Mouse (Mus musculus) heart, adult 18-20 months (tissue): ENCODE measurements around the gene Slco1b2. TPM values are rescaled to one million over a fixed set of nuclear protein-coding genes. Genes with fewer than 3 reads are reported as not detected.
"Not testable (repeated sequence)": the region's sequence is repeated elsewhere in the genome, so short reads cannot be mapped to it uniquely, and the experiment has no call there.

ENCODE experiments used
- DNase-seq, 2 experiments: peaks; one replicate each; pipeline ENCODE4 v3.0.0; 2021 to 2022; ENCODE audit warnings: mixed read lengths in 1 of 2
- long read RNA-seq, 2 experiments: library from polyadenylated mRNA; stranded (forward); transcript quantifications; one replicate each; pipeline ENCODE4 v2.0.0; 2021
- total RNA-seq, 2 experiments: library from RNA; stranded (reverse); gene quantifications; 2 replicates each; pipeline ENCODE4 v1.2.3; 2021

Slco1b2 gene
- not detected for total RNA-seq
- long read RNA-seq, experiment 1 = 0 reads
- long read RNA-seq, experiment 2 = 0 reads

DNA sequence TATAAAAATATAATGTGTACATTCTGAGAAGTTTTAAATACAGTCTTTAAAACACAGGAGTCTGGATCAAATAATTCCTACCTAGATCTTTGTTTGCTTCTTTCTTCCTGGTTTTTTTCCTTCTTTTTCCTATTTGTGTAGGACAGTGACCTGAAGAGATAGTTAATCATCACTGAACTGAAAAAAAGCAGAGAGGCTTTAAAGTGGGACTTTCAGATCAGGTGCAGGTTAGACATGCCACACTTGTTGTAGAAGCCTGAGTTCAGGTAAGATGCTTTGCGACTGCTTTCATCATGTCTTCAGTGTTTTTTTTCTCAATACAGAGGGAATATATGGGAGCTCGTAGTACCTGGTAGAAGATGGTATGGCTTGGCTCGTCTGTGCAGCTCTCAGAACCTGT lies at the start of gene Slco1b2:
Gene Slco1b2, plus strand, starts transcription at position 228 of the 400 bp plus-strand sequence.
- DNase-seq = no peak

DNA sequence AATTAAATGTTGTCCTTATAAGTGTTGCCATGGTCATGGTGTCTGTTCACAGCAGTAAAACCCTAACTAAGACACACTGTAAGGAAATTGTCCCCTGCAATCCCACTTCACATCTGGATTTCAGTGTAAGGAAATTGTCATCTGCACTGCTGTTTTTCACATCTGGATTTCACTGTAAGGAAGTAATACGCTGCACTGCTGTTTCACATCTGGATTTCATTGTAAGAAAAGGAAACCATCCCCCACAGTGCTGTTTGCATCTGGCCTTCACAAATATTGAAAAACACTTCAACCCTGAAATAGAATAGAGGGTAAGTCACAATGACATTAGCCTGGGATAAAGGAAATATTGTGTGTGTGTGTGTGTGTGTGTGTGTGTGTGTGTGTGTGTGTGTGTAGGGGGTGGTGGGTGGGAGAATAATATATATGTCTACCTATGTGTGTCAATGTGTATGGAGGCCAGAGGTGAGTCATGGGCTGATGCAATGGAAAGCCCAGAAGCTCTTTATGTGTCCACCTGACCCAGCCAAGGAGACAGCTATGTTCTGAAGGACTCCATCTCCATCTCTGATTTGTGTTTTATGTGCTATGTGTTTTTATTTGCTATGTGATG lies 44.4 kb upstream of the Slco1b2 start:
- no peak for DNase-seq

DNA sequence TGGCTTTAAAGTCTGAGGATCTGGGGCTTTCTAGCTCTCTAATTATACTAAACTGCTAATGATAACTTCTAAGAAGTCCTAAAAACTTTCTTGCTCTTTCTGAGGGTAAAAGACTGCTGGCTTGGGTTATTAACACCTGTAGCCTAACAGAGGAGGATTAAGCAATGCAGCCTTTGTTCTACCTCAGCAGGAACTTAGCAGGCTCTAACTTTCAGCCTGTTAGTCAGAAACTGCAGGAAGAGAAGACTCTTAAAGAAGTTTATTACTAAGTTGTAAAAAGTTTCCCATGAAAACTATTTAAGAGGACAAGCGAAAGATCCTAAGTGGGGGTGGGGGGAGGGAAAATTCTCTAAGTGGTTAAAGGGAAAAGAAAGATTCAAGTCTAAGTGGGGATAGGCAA lies 39.3 kb upstream of the Slco1b2 start:
- DNase-seq = no peak

DNA sequence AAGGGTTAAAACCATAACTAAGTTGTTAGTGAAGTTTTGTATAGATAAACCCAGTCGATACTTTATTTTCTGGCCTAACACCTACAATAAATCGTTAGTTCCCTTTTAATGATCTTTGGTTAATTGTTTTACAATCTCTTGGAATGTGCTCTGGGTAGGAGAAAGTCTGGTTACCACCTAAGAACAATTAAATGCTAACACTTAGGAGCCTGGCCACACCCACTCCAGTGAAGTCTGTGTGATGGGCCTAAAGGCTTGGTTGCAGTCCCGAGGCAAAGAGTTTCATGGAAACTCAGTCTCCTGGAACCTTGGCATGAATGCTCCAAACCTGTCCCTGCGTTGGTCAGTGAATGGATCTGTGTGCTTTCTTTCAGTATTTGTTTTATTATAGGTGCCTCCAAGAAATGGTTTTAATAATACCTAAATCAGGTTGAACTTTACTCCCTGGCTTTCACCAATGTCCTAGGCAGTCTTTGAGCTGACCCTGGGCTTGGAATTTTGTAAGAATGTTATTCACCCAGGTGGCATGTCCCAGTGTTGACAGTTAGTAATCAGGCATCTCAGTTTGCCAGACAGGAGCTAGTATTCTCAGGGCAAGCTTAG lies 38.6 kb upstream of the Slco1b2 start:
- not testable (repeated sequence) for DNase-seq

DNA sequence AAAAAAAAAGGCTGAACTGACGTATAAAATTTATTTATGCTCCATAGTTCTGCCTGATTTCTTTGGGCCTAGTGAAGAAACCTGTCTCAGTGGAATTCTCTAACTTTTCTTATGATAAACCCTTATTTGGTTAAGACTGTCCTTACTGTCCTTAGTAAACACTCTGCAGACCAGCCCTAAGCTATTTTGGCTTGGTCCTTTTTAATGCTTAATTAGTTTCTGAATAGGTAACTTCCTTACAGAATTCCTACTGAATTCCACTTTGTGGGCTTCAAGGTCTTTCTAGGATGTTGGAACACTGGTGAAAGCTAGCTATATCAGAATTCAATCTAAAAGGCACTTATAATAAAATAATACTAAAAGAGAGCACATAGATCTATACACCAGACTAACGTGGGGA lies 33.2 kb upstream of the Slco1b2 start:
- DNase-seq = no peak

DNA sequence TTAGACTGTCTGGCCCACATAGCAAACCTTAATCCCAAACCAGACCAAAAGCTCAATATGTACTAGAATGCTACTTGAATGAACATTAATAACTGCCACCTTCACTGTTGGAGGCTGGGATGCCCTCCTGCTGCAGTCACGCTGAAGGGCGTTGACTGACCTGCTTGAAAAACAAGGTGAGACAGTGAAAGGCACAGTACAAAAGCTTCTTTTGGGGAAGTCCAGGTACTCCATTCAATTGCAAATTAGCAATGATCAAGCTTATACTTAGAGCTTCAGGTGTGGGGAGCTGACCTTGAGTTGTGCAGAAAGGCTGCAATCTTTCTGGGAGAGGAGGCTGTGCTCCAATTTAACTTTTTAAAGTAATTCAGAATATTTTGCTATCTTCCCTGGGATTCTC lies 32.3 kb upstream of the Slco1b2 start:
- DNase-seq = no peak

DNA sequence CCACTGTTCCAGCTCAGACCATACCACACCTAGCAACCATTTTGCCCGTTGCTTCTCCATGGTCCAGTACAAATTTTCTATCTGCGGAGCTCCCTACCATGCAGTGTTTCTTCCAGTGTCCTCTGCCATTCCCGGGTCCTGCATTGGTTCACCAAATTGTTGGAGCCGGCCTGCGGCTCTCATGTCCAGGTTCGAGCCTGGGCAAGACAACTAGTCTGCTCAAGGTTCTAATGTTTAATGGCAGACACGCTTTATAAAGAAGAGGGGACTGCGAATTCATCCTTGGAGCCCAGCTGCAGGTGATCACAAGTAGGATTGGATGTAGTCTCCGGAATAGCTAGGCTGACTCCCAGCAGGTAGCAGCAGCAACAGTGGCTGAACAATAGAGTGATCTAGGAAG lies 28.4 kb upstream of the Slco1b2 start:
- no peak for DNase-seq

DNA sequence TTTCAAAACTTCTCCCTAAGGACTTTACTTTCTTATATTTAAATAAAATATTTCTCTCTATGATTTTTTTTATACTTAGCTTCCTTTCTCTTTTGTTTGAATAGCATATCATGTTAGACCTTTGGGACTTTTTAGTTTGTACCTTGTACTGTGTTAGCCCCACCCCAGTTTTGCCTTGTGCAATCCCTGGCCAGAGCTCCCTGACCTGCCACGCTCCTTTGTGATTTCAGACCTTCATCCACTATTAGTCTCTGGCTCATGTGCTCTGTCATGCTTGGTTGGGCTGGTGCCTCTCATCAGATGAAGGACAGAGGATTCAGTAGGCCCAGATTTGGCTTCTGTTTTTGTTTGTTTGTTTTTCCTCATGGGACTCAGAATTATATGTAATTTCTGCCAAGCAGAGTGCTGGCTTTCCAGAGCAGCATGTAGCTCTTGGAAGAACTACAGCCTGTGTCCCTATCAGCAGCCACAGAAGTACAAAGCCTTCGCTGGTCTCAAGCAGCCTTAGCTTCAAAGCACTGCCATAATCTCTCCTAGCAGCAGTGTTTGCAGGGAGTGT lies 18.5 kb upstream of the Slco1b2 start:
- DNase-seq = peak in 1 of 2 experiments; percentile 1

DNA sequence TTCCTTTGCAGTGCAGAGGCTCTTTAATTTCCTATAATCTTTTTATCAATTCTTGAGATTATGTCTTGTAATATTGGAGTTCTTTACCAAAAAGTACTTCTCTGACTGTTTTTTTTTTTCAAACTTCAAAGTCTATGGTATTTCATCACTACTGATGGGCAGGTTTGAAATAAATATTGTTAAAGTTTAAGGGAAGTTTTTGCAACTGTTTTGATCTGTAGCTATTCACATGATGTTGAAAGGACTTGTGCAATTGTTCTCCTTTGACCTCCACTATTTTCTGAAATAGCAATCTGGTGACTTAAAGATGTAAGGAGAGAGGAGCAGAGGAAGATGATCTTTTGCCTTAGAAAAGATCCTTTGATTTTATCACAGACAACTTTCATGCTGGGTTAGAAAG lies 15.3 kb upstream of the Slco1b2 start:
- DNase-seq = no peak

DNA sequence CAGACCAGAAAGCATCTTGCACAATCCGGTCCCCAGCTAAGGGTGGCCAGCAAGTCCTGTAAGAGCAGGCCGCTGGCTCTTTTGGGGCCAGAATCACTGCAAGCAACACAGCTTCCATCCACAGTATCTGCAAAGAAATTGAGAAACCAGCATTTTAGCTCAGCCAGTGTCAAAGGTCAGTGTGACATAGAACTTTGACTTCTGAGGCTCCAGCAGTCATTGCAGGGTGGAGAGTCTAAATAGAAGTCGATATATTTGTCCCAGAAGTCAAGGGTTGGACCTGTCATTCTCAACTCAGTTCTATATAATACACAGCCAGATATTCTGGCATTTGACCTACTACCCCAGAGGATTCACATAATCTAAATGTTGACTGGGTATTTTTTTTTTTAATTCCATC lies 14.0 kb upstream of the Slco1b2 start:
- DNase-seq = peak in 1 of 2 experiments; percentile 1

DNA sequence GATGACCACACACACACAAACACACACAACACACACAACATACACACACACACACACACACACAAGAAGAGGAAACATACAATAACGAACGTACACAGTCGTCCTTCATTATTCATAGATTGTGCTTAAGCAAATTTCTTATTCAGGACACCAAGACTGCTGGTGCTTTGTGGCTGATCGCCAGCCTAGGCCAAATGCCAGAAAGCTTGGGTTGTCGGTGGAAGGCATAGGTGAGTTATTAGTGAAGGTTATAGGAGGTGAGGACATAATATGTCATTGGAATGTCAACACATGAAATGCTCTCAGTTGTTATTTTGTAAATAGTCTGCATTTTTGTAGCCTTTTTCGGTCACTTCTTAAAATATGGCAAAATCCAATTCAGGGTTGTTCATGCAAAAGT lies 3.6 kb downstream of the Slco1b2 start:
- DNase-seq = peak in 1 of 2 experiments; percentile 18

DNA sequence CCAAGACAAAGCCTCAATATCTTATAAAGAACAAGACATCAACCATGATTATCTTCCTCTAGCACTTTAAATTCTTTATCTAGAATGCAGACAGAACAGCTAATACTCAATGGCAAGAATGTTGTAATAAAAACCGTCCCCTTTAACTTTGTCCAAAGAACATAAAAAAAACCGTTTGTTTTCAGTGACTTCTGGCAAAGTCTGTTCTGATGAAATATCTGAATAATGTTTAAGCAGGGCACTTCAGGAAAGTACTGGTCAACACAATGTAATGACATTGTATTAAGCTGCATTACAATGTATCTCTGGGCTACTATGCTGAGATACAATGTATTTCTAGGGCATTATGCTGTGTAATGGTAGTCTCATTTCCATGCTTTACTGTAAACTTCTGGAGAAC lies 5.9 kb downstream of the Slco1b2 start:
- no peak for DNase-seq

DNA sequence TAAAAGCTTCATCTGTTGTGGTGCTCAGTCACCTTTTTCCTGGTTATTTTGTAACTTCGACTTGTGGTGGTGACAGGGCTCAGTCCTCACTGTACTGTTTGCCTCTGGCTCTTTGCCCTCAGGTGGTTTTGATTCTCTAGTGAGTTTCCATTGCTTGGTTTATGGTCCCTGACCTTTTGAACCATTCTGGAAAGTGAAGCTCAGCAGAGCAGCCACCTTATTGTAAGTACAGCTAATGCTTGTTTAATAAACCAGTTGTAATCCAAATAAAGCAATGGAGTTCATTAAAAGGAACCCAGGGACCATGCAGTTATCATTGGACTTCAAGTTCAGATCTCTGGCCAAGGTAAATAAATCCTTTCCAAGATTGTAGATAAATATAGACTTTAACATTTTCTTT lies 11.3 kb downstream of the Slco1b2 start:
- peak; percentile 4 to 13 for DNase-seq

DNA sequence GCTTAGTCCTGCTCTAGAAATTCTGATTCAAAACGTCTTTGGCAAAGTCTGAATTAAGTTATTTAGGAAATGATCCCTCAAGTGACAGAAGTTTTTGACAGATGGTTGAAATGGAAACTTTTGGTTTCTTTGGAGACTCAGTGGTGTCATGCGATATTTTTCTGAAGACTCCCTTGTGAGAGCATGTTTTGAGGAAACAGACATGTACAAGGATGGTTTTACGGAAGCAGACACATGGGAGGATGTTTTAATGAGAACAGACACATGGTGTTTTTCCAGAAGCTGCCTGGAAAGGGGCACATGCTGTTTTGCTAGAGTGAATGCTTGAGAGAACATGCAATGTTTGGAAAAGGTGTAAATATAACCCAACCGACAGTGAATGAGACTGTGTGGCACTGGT lies 57.7 kb downstream of the Slco1b2 start:
- DNase-seq = no peak

DNA sequence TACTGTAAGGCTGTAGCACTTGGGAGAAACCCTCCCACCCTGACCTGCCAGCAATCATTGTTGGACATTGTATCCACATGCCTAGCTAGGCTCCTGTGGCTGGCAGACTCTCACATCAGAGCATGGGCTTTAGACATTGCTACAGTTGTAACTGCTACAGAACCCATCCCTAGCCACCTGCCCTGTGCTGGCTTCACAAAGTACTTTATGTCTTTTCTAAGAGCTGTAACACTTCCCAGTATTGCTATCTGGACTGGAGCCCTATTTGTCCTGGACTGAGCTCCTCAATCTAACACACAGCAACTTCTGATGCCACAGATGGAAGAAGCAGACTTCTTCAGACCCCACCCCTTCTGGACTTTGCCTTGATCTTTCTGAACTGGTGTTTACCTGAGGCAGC lies 61.9 kb downstream of the Slco1b2 start:
- DNase-seq = no peak

Other genes with a start within 250 kb of the Slco1b2 start
- gene Slco1c1, start 105.2 kb upstream of the Slco1b2 start, total RNA-seq = under 1 TPM; 0.41 to 0.50 TPM
- gene Gm5724, start 144.3 kb downstream of the Slco1b2 start, total RNA-seq = not detected
- 1 to 10 TPM in 1 of 2 experiments, under 1 TPM in 1; 0.32 to 1.2 TPM for gene Slco1a4, start 226.7 kb downstream of the Slco1b2 start, total RNA-seq